Mouse (Mus musculus) cerebellum, adult 2 months (tissue): ENCODE results near the gene Ddx39b. TPM values are rescaled to one million over a fixed set of nuclear protein-coding genes. Genes with fewer than 3 reads are reported as not detected.

Experiments used
- DNase-seq, 2 experiments: peaks; one replicate each; pipeline ENCODE4 v3.0.0; 2021
- H3K27ac ChIP-seq: fragments of 200-500 bp; 2 replicates; pipeline ENCODE4 v1.5.1; 2012; ENCODE audit warnings: low read length, control low read depth, inconsistent platforms; ENCODE audit not compliant: insufficient read depth
- H3K27me3 ChIP-seq: fragments of 200-500 bp; 2 replicates; pipeline ENCODE4 v1.6.1; 2012; ENCODE audit warnings: inconsistent platforms, mild to moderate bottlenecking, low read length, moderate library complexity; ENCODE audit not compliant: control insufficient read depth, insufficient read depth
- H3K4me1 ChIP-seq: fragments of 200-500 bp; 2 replicates; pipeline ENCODE4 v1.6.1; 2011; ENCODE audit warnings: low read length; ENCODE audit not compliant: control insufficient read depth, insufficient read depth
- H3K4me3 ChIP-seq: fragments of 200-500 bp; replicated peaks from 2 replicates; pipeline ENCODE3; 2011; ENCODE audit warnings: mild to moderate bottlenecking, low read depth, low read length, control low read depth; ENCODE audit not compliant: insufficient read depth
- CTCF ChIP-seq: fragments of 200-500 bp; IDR thresholded peaks from 2 replicates; pipeline ENCODE4 v1.5.1; 2011; ENCODE audit warnings: low read depth, mild to moderate bottlenecking, control low read depth, low read length, moderate library complexity, borderline replicate concordance; ENCODE audit not compliant: insufficient read depth
- POLR2A ChIP-seq: fragments of 200-500 bp; IDR thresholded peaks from 2 replicates; pipeline ENCODE4 v1.6.1; 2011; ENCODE audit warnings: low read length, control low read depth, borderline replicate concordance; ENCODE audit not compliant: insufficient read depth
- WGBS: fragments of 180-500 bp; shearing (Covaris S2); methylation state at CpG from one replicate; pipeline ENCODE4 v1.1.7; 2018; 5-methylcytosine and 5-hydroxymethylcytosine counted together
- polyA plus RNA-seq: library from polyadenylated mRNA; depleted of rRNA; stranded (reverse); fragments of >200 nt; gene quantifications from 2 replicates; pipeline ENCODE4 v1.2.3, GENCODE M21; 2012

Gene Ddx39b
- polyA plus RNA-seq, 1 experiment = 438 TPM

- WGBS = under 1% methylated on average over 35 of the region's 35 CpGs
- no peaks in the 10 kb centered on the region for H3K27me3 ChIP-seq
- DNase-seq = peak; percentile 91 to 94
- H3K4me3 ChIP-seq = peak within 1 kb of the TSS; percentile 83
- peak within 1 kb of the TSS; percentile 82 for H3K27ac ChIP-seq
- H3K4me1 ChIP-seq = peaks cover 11% of the 10 kb centered on the region; the same call in 1 of the 2 replicates
- TF ChIP-seq CTCF = 0 out of 2 replicates have a peak, but pooled peaks have one; percentile 7
- peak; percentile 76; the same call in 1 of the 2 replicates for TF ChIP-seq POLR2A
Observed at GRCm38 (mm10) chr17:35235614-35236389, 5.7 kb upstream of the Ddx39b start, which contains the start of gene Nfkbil1. Gene Nfkbil1 (minus strand): TSS chr17:35235792.

DNA sequence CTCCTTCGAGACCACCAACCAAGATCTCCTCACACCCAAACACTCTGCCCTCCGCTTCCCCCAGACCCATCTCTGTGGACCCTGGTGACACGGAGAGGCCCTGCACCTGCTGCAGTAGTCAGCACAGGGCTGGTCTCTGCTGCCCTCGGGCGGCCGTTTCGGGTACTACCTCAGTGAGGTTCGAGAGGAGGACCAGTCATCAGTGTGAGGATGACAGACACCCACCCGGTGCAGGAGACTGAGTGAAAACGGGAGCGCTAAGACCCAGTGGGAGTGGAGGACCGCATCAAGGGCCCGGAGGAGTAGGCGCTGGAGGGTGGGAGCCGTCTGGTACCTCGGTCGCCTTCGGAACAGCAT is 5.2 kb upstream of the Ddx39b start:
- Histone ChIP-seq H3K4me3 (peak overlapping the region; percentile 83), H3K4me1 (peaks cover 11% of the 10 kb centered on the region; the same call in 1 of the 2 replicates), H3K27ac (peak overlapping the region; percentile 82), H3K27me3 (no peaks in the 10 kb centered on the region)
- TF ChIP-seq POLR2A (peak; percentile 49; the same call in 1 of the 2 replicates), CTCF (peak; percentile 90)
- peak; percentile 97 to 100 for DNase-seq
- WGBS = 1% methylated on average over 18 of the region's 18 CpGs

DNA sequence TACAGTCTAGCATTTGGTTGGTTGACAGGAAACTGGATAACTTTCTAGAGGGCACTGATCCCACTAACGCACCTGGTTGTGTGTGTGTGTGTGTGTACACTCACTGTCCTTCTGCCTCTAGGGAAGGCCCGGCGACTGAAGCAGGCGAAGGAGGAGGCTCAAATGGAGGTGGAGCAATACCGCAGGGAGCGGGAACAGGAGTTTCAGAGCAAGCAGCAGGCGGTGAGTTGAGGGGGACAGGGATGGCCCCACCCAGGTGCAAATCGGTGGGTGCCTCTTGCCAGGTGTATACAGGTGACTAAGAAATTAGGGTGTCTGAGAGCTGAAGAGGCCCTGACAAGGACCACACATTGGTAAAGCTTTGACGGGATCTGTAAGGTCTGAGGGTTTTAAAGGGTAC is 4.5 kb upstream of the Ddx39b start:
- H3K27me3 ChIP-seq = no peaks in the 10 kb centered on the region
- peaks cover 8% of the 10 kb centered on the region; the same call in 1 of the 2 replicates for H3K4me1 ChIP-seq
- WGBS = 9% methylated on average over 9 of the region's 9 CpGs
- H3K27ac ChIP-seq = peak overlapping the region; percentile 82
- TF ChIP-seq CTCF (no peak), POLR2A (peak; percentile 36; the same call in 1 of the 2 replicates)
- DNase-seq = peak; percentile 60 to 66
- H3K4me3 ChIP-seq = peak overlapping the region; percentile 83

- Histone ChIP-seq H3K4me3 (peak overlapping the region; percentile 83), H3K27ac (peak overlapping the region; percentile 82), H3K27me3 (no peaks in the 10 kb centered on the region), H3K4me1 (peaks cover 8% of the 10 kb centered on the region; the same call in 1 of the 2 replicates)
- WGBS = 82% methylated on average over 12 of the region's 12 CpGs
- TF ChIP-seq CTCF = no peak
- TF ChIP-seq POLR2A = no peak
- no peak for DNase-seq
Observed at GRCm38 (mm10) chr17:35237504-35237903, 4.0 kb upstream of the Ddx39b start.

GRCm38 (mm10) chr17:35239700-35240099 is 1.8 kb upstream of the Ddx39b start:
- 83% methylated on average over 5 of the region's 5 CpGs for WGBS
- Histone ChIP-seq H3K27ac (no peak overlapping the region), H3K4me1 (peaks cover 17% of the 10 kb centered on the region), H3K4me3 (no peak overlapping the region), H3K27me3 (no peaks in the 10 kb centered on the region)
- TF ChIP-seq POLR2A (no peak), CTCF (no peak)
- DNase-seq = no peak

DNA sequence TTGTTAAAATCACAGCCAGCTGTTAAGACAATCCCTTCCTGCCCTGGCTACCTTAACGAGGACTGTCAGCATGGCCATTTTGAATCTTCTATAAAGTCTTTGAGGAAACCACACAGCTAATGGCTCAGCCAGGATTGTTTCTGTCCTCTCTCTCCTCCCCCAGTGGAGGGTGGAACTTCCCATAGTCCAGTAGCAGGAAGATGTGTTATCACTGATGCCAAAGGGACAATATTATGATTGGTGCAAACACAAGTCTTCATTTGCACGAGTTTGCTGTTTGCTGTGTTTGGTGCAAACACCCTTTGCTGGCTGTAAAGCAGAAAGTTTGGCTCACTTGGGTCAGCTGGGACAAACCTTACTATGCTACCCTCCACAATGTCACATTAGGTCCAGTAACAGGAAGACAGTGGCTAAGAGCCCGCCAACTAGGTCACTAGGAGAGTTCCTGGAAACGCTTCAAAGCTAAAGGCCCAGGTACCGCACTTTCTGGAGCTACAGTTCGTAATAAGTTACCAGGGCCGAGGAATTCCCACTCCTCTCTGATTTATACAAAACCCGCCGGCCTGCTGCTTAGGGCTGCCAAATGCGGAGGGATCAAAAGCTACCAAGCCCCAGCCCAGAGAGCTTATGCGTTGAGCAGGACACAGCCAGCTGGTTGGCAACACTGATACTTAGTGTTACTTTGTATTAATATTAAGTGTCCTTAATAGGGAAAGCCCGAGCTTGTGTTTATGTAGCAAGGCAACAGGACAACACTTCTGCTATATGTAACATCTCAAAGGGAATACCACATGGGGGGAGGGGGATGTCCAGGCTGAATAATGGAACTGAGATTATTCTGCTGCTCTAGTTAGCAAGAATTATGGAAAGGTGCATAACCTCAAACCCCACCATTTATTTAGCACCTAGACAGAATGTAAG is 902 bp upstream of the Ddx39b start:
- Histone ChIP-seq H3K4me1 (peaks cover 18% of the 10 kb centered on the region), H3K27ac (peak overlapping the region; percentile 91), H3K27me3 (no peaks in the 10 kb centered on the region), H3K4me3 (peak overlapping the region; percentile 64)
- WGBS = 11% methylated on average over 12 of the region's 12 CpGs
- peak; percentile 53 to 62 for DNase-seq
- TF ChIP-seq CTCF (no peak), POLR2A (no peak)
